In genomic region chrX:74246693-74247092, GRCm38 (mm10) we compare ENCODE assay signal across 7 mouse cellular contexts. TPM values are rescaled to one million over a fixed set of nuclear protein-coding genes. Genes with fewer than 3 reads are reported as not detected.
DNase-seq lines count a peak whose midpoint lies in the region; ATAC-seq and TF ChIP-seq lines count a peak whose summit lies in the region.

No protein-coding gene starts in this region.

- H3K4me1 ChIP-seq in spleen, adult 2 months (ENCODE audit: control insufficient read depth, insufficient read depth, insufficient read length): peaks cover 13% of the 10 kb centered on the region
- peaks cover 27% of the 10 kb centered on the region for H3K4me1 ChIP-seq in forebrain, embryonic 10.5 days
- no peaks in the 10 kb centered on the region for H3K4me1 ChIP-seq in intestine, embryonic 15.5 days (replicated peaks)
- peaks cover 4% of the 10 kb centered on the region; the same call in 1 of the 2 replicates for H3K4me1 ChIP-seq in midbrain, embryonic 12.5 days

- peak overlapping the region; percentile 51; the same call in 1 of the 2 replicates for H3K9ac ChIP-seq in intestine, embryonic 15.5 days
- H3K9ac ChIP-seq in midbrain, embryonic 12.5 days (replicated peaks): peak overlapping the region; percentile 52

- 27% methylated on average over 15 of the region's 15 CpGs for WGBS in spleen, adult 2 months
- WGBS in forebrain, embryonic 10.5 days: 19% methylated on average over 14 of the region's 15 CpGs
- WGBS in intestine, embryonic 15.5 days: 26% methylated on average over 15 of the region's 15 CpGs
- 13% methylated on average over 15 of the region's 15 CpGs for WGBS in midbrain, embryonic 12.5 days

- TF ChIP-seq POLR2A in spleen, adult 2 months (IDR thresholded peaks at IDR 0.05; ENCODE audit: low read depth, low read length): no peak; the same call in 1 of the 2 replicates

- peaks cover 10% of the 10 kb centered on the region for H3K36me3 ChIP-seq in spleen, adult 2 months (ENCODE audit: control insufficient read depth, insufficient read depth, low read length)
- H3K36me3 ChIP-seq in forebrain, embryonic 10.5 days (replicated peaks): peaks cover 25% of the 10 kb centered on the region
- 0 out of 2 replicates have a peak, but pooled peaks cover 3% of the 10 kb centered on the region for H3K36me3 ChIP-seq in intestine, embryonic 15.5 days
- peaks cover 16% of the 10 kb centered on the region for H3K36me3 ChIP-seq in midbrain, embryonic 12.5 days

- H3K4me2 ChIP-seq in intestine, embryonic 15.5 days (replicated peaks): peak overlapping the region; percentile 55
- peak overlapping the region; percentile 65 for H3K4me2 ChIP-seq in midbrain, embryonic 12.5 days (replicated peaks)

- H3K4me3 ChIP-seq in spleen, adult 2 months (ENCODE audit: extremely low read depth, insufficient read depth, insufficient read length): peak overlapping the region; percentile 59; the same call in 1 of the 2 replicates
- peak overlapping the region; percentile 65 for H3K4me3 ChIP-seq in forebrain, embryonic 10.5 days
- H3K4me3 ChIP-seq in intestine, embryonic 15.5 days (replicated peaks): peak overlapping the region; percentile 49
- peak overlapping the region; percentile 61 for H3K4me3 ChIP-seq in midbrain, embryonic 12.5 days

- no peaks in the 10 kb centered on the region for H3K27me3 ChIP-seq in spleen, adult 2 months (ENCODE audit: control insufficient read depth, insufficient read depth, low read length)
- H3K27me3 ChIP-seq in forebrain, embryonic 10.5 days (ENCODE audit: poor library complexity, severe bottlenecking): 0 out of 2 replicates have a peak, but pooled peaks cover 11% of the 10 kb centered on the region
- no peaks in the 10 kb centered on the region for H3K27me3 ChIP-seq in intestine, embryonic 15.5 days (replicated peaks)
- H3K27me3 ChIP-seq in midbrain, embryonic 12.5 days: no peaks in the 10 kb centered on the region

- ATAC-seq in intestine, embryonic 15.5 days: peak; percentile 51
- peak; percentile 16 for ATAC-seq in midbrain, embryonic 12.5 days (ENCODE audit: low FRiP score, low read depth)

- TF ChIP-seq CTCF in spleen, adult 2 months (IDR thresholded peaks at IDR 0.05; ENCODE audit: extremely low read depth, insufficient read depth, insufficient read length, insufficient replicate concordance): no peak

- DNase-seq in spleen, adult 2 months (ENCODE audit: low read depth in 1 of 2, low spot score in 2 of 2): peak in 1 of 2 experiments; percentile 43
- no peak for DNase-seq in spleen, postnatal 10 days (ENCODE audit: low spot score in 2 of 2)
- no peak for DNase-seq in forebrain, embryonic 10.5 days (ENCODE audit: extremely low spot score, low spot score)
- DNase-seq in adrenal gland, postnatal 4 days (ENCODE audit: low spot score in 2 of 2): no peak
- no peak for DNase-seq in urinary bladder, postnatal 14 days (ENCODE audit: low spot score)

- peak overlapping the region; percentile 76 for H3K27ac ChIP-seq in spleen, adult 2 months (ENCODE audit: insufficient read depth, low read length)
- H3K27ac ChIP-seq in forebrain, embryonic 10.5 days: peak overlapping the region; percentile 93
- peak overlapping the region; percentile 84 for H3K27ac ChIP-seq in intestine, embryonic 15.5 days
- H3K27ac ChIP-seq in midbrain, embryonic 12.5 days (replicated peaks): peak overlapping the region; percentile 91

- H3K9me3 ChIP-seq in forebrain, embryonic 10.5 days: no peaks in the 10 kb centered on the region
- H3K9me3 ChIP-seq in intestine, embryonic 15.5 days: no peaks in the 10 kb centered on the region
- no peaks in the 10 kb centered on the region for H3K9me3 ChIP-seq in midbrain, embryonic 12.5 days

RNA-seq across cellular contexts. Expression of gene Flna, which starts 2.9 kb away (rescaled TPM):
- polyA plus RNA-seq in spleen, adult 2 months (2012; rRNA removed): 499 and 568 TPM in 2 replicates
- polyA plus RNA-seq in forebrain, embryonic 10.5 days (2016; fragmentation: Nextera tagmentation; extraction: Ambion mirVana): 265 and 269 TPM in 2 replicates
- 274 and 316 TPM in 2 replicates for polyA plus RNA-seq in intestine, embryonic 15.5 days (2015; fragmentation: Nextera tagmentation; extraction: Ambion mirVana)
- polyA plus RNA-seq in midbrain, embryonic 12.5 days (2016; fragmentation: Nextera tagmentation; extraction: Ambion mirVana): 210 and 233 TPM in 2 replicates
- 100 to 1,000 TPM; 207 to 261 TPM for total RNA-seq in adrenal gland, postnatal 4 days (2021)

RNA-seq across cellular contexts. Expression of gene Emd, which starts 7.8 kb away (rescaled TPM):
- polyA plus RNA-seq in spleen, adult 2 months (2012; rRNA removed): 41.6 and 54.5 TPM in 2 replicates
- polyA plus RNA-seq in forebrain, embryonic 10.5 days (2016; fragmentation: Nextera tagmentation; extraction: Ambion mirVana): 22.2 and 25.7 TPM in 2 replicates
- polyA plus RNA-seq in intestine, embryonic 15.5 days (2015; fragmentation: Nextera tagmentation; extraction: Ambion mirVana): 21.7 and 25.7 TPM in 2 replicates
- 15.4 and 18.9 TPM in 2 replicates for polyA plus RNA-seq in midbrain, embryonic 12.5 days (2016; fragmentation: Nextera tagmentation; extraction: Ambion mirVana)
- total RNA-seq in adrenal gland, postnatal 4 days (2021): 10 to 100 TPM; 46.9 to 51.7 TPM

RNA-seq across cellular contexts. Expression of gene Rpl10, which starts 23.9 kb away (rescaled TPM):
- polyA plus RNA-seq in spleen, adult 2 months (2012; rRNA removed): 1,039 and 1,194 TPM in 2 replicates
- polyA plus RNA-seq in forebrain, embryonic 10.5 days (2016; fragmentation: Nextera tagmentation; extraction: Ambion mirVana): 800 and 812 TPM in 2 replicates
- polyA plus RNA-seq in intestine, embryonic 15.5 days (2015; fragmentation: Nextera tagmentation; extraction: Ambion mirVana): 818 and 879 TPM in 2 replicates
- polyA plus RNA-seq in midbrain, embryonic 12.5 days (2016; fragmentation: Nextera tagmentation; extraction: Ambion mirVana): 521 and 544 TPM in 2 replicates
- total RNA-seq in adrenal gland, postnatal 4 days (2021): 100 to 1,000 TPM; 472 to 522 TPM

RNA-seq across cellular contexts. Expression of gene Taz, which starts 35.0 kb away (rescaled TPM):
- 87.5 and 113 TPM in 2 replicates for polyA plus RNA-seq in spleen, adult 2 months (2012; rRNA removed)
- 66.3 and 75.8 TPM in 2 replicates for polyA plus RNA-seq in forebrain, embryonic 10.5 days (2016; fragmentation: Nextera tagmentation; extraction: Ambion mirVana)
- polyA plus RNA-seq in intestine, embryonic 15.5 days (2015; fragmentation: Nextera tagmentation; extraction: Ambion mirVana): 74.9 and 81.1 TPM in 2 replicates
- 88.4 and 92.9 TPM in 2 replicates for polyA plus RNA-seq in midbrain, embryonic 12.5 days (2016; fragmentation: Nextera tagmentation; extraction: Ambion mirVana)
- 100 to 1,000 TPM in 1 of 2 experiments, 10 to 100 TPM in 1; 95.2 to 102 TPM for total RNA-seq in adrenal gland, postnatal 4 days (2021)

RNA-seq across cellular contexts. Expression of gene Dnase1l1, which starts 35.4 kb away (rescaled TPM):
- polyA plus RNA-seq in spleen, adult 2 months (2012; rRNA removed): 12.0 and 14.0 TPM in 2 replicates
- polyA plus RNA-seq in forebrain, embryonic 10.5 days (2016; fragmentation: Nextera tagmentation; extraction: Ambion mirVana): 4.5 and 5.1 TPM in 2 replicates
- 11.0 TPM in 2 replicates for polyA plus RNA-seq in intestine, embryonic 15.5 days (2015; fragmentation: Nextera tagmentation; extraction: Ambion mirVana)
- polyA plus RNA-seq in midbrain, embryonic 12.5 days (2016; fragmentation: Nextera tagmentation; extraction: Ambion mirVana): 4.6 and 5.3 TPM in 2 replicates
- 10 to 100 TPM; 13.5 to 16.4 TPM for total RNA-seq in adrenal gland, postnatal 4 days (2021)
